Mouse (Mus musculus) small intestine, adult 2 months (tissue): ENCODE results near the gene Khdc1b.

ENCODE experiments used
- CTCF ChIP-seq: fragments of 200-500 bp; IDR thresholded peaks from 2 replicates; pipeline ENCODE4 v1.5.1; 2012; ENCODE audit warnings: low read depth, mild to moderate bottlenecking, control low read depth, inconsistent platforms, low read length, moderate library complexity, mixed read lengths; ENCODE audit not compliant: insufficient replicate concordance, insufficient read length; ENCODE audit errors: extremely low read depth
- POLR2A ChIP-seq: fragments of 200-500 bp; IDR thresholded peaks from 2 replicates; pipeline ENCODE4 v1.6.1; 2012; ENCODE audit warnings: low read depth, mild to moderate bottlenecking, control low read depth, inconsistent platforms, low read length, moderate library complexity

- TF ChIP-seq CTCF (no peak), POLR2A (no peak)
These were observed 42.3 kb downstream of the Khdc1b start for GRCm38 (mm10) chr1:21425654-21426053.
